Mouse (Mus musculus): ENCODE measurements around the gene Sass6. TPM values are rescaled to one million over a fixed set of nuclear protein-coding genes. Genes with fewer than 3 reads are reported as not detected.

Sass6 gene
- polyA plus RNA-seq, 1 experiment from 2014 or later: 3.7 TPM

GRCm38 (mm10) chr3:116656184-116656965 is 61.6 kb downstream of the Sass6 start:
- ATAC-seq: no peak
- Histone ChIP-seq H3K36me3 (ENCODE audit: insufficient read depth, low read length) (no peaks in the 10 kb centered on the region), H3K4me3 (ENCODE audit: low read depth, low read length) (no peak overlapping the region), H3K27ac (ENCODE audit: low read length) (no peak overlapping the region), H3K9me3 (ENCODE audit: low read length) (no peaks in the 10 kb centered on the region), H3K9ac (replicated peaks; ENCODE audit: low read depth) (no peak overlapping the region), H3K4me1 (ENCODE audit: insufficient read depth, low read depth, low read length) (peaks cover 14% of the 10 kb centered on the region; the same call in 1 of the 2 replicates), H3K27me3 (replicated peaks; ENCODE audit: insufficient read depth, low read length) (no peaks in the 10 kb centered on the region), H3K4me2 (replicated peaks; ENCODE audit: low read depth, low read length) (no peak overlapping the region)
- DNase-seq (ENCODE audit: low spot score): peak; percentile 31
- 58% methylated on average over 7 of the region's 7 CpGs for WGBS
- TF ChIP-seq CTCF (IDR thresholded peaks at IDR 0.05) (no peak), EP300 (IDR thresholded peaks at IDR 0.05) (no peak)

- Histone ChIP-seq H3K9me3 (ENCODE audit: low read length) (no peaks in the 10 kb centered on the region), H3K36me3 (ENCODE audit: insufficient read depth, low read length) (no peaks in the 10 kb centered on the region), H3K9ac (replicated peaks; ENCODE audit: low read depth) (no peak overlapping the region), H3K27ac (ENCODE audit: low read length) (no peak overlapping the region), H3K4me1 (ENCODE audit: insufficient read depth, low read depth, low read length) (peaks cover 12% of the 10 kb centered on the region; the same call in 1 of the 2 replicates), H3K4me3 (ENCODE audit: low read depth, low read length) (no peak overlapping the region), H3K4me2 (replicated peaks; ENCODE audit: low read depth, low read length) (no peak overlapping the region), H3K27me3 (replicated peaks; ENCODE audit: insufficient read depth, low read length) (no peaks in the 10 kb centered on the region)
- TF ChIP-seq CTCF (IDR thresholded peaks at IDR 0.05): no peak
- TF ChIP-seq EP300 (IDR thresholded peaks at IDR 0.05): no peak
- WGBS: 75% methylated on average over 15 of the region's 15 CpGs
- DNase-seq (ENCODE audit: low spot score) (no peak), ATAC-seq (no peak)
These were observed 64.3 kb downstream of the Sass6 start for GRCm38 (mm10) chr3:116658928-116659565.

GRCm38 (mm10) chr3:116659856-116660430 is 65.2 kb downstream of the Sass6 start:
- TF ChIP-seq EP300 (IDR thresholded peaks at IDR 0.05) (no peak), CTCF (IDR thresholded peaks at IDR 0.05) (no peak)
- Histone ChIP-seq H3K36me3 (ENCODE audit: insufficient read depth, low read length) (no peaks in the 10 kb centered on the region), H3K27ac (ENCODE audit: low read length) (no peak overlapping the region), H3K4me3 (ENCODE audit: low read depth, low read length) (no peak overlapping the region), H3K9ac (replicated peaks; ENCODE audit: low read depth) (no peak overlapping the region), H3K4me1 (ENCODE audit: insufficient read depth, low read depth, low read length) (peaks cover 12% of the 10 kb centered on the region; the same call in 1 of the 2 replicates), H3K27me3 (replicated peaks; ENCODE audit: insufficient read depth, low read length) (no peaks in the 10 kb centered on the region), H3K4me2 (replicated peaks; ENCODE audit: low read depth, low read length) (no peak overlapping the region), H3K9me3 (ENCODE audit: low read length) (no peaks in the 10 kb centered on the region)
- DNase-seq (ENCODE audit: low spot score): no peak
- 70% methylated on average over 13 of the region's 13 CpGs for WGBS
- no peak for ATAC-seq

- Histone ChIP-seq H3K4me1 (ENCODE audit: insufficient read depth, low read depth, low read length) (peaks cover 12% of the 10 kb centered on the region; the same call in 1 of the 2 replicates), H3K4me3 (ENCODE audit: low read depth, low read length) (peak overlapping the region; percentile 88), H3K27me3 (replicated peaks; ENCODE audit: insufficient read depth, low read length) (no peaks in the 10 kb centered on the region), H3K36me3 (ENCODE audit: insufficient read depth, low read length) (no peaks in the 10 kb centered on the region), H3K9ac (replicated peaks; ENCODE audit: low read depth) (peak overlapping the region; percentile 82), H3K4me2 (replicated peaks; ENCODE audit: low read depth, low read length) (peak overlapping the region; percentile 68), H3K27ac (ENCODE audit: low read length) (peak overlapping the region; percentile 95), H3K9me3 (ENCODE audit: low read length) (no peaks in the 10 kb centered on the region)
- TF ChIP-seq CTCF (IDR thresholded peaks at IDR 0.05): no peak
- no peak for TF ChIP-seq EP300 (IDR thresholded peaks at IDR 0.05)
- DNase-seq (ENCODE audit: low spot score) (no peak), ATAC-seq (no peak)
- 4% methylated on average over 16 of the region's 16 CpGs for WGBS
These were observed 66.6 kb downstream of the Sass6 start for GRCm38 (mm10) chr3:116661288-116661869.

- peak overlapping the region; percentile 82 for H3K9ac ChIP-seq (replicated peaks; ENCODE audit: low read depth)
- no peaks in the 10 kb centered on the region for H3K27me3 ChIP-seq (replicated peaks; ENCODE audit: insufficient read depth, low read length)
- H3K4me1 ChIP-seq (ENCODE audit: insufficient read depth, low read depth, low read length): peaks cover 7% of the 10 kb centered on the region; the same call in 1 of the 2 replicates
- H3K27ac ChIP-seq (ENCODE audit: low read length): peak overlapping the region; percentile 95
- H3K4me3 ChIP-seq (ENCODE audit: low read depth, low read length): peak overlapping the region; percentile 88
- H3K36me3 ChIP-seq (ENCODE audit: insufficient read depth, low read length): no peaks in the 10 kb centered on the region
- TF ChIP-seq CTCF (IDR thresholded peaks at IDR 0.05) (no peak), EP300 (IDR thresholded peaks at IDR 0.05) (no peak)
- WGBS: under 1% methylated on average over 37 of the region's 68 CpGs
- peak overlapping the region; percentile 68 for H3K4me2 ChIP-seq (replicated peaks; ENCODE audit: low read depth, low read length)
- no peaks in the 10 kb centered on the region for H3K9me3 ChIP-seq (ENCODE audit: low read length)
- DNase-seq (ENCODE audit: low spot score) (peak; percentile 79), ATAC-seq (peak; percentile 88)
These were observed 67.2 kb downstream of the Sass6 start for GRCm38 (mm10) chr3:116661870-116662414.

All from lung, postnatal 0 days (tissue).